Mouse (Mus musculus) spleen, adult 10 weeks (tissue): ENCODE data around the gene Ccs. TPM values are rescaled to one million over a fixed set of nuclear protein-coding genes. Genes with fewer than 3 reads are reported as not detected.

ENCODE experiments used
- polyA plus RNA-seq: library from polyadenylated mRNA; stranded (reverse); fragments of 350-450 nt; fragmentation: Illumina TruSeq; extraction: RNeasy Lipid Tissue Mini Kit (QIAGEN cat#74804); gene quantifications from one replicate; pipeline ENCODE4 v1.2.3, GENCODE M21; 2015; ENCODE audit warnings: low replicate concordance; ENCODE audit not compliant: insufficient read depth

Ccs gene
- polyA plus RNA-seq, result 16.5 TPM

DNA sequence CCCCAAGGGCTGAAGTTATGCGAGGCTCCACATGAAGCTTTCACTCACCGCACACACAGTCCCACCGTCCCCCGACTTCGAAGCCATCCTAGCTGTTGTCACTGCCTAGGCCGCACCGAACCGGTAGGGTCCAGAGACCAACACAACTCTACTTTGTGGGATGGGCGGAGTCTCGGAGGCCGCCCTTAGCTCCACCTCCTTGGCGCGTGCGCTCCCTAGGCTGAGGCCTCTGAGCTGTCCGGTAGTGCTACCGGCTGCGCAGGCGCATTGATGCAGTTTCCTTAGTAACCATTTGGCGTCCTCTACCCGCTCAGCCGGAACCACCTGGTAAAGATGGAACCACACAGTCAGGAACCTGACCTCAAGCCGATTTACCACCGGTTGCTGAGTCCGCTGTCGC, at the start of gene Ccs, which contains the start of gene Ccdc87:
Gene Ccs, minus strand, starts transcription at position 184 of the 400 bp plus-strand sequence.
Gene Ccdc87, plus strand, starts transcription at position 218 of the 400 bp plus-strand sequence.

DNA sequence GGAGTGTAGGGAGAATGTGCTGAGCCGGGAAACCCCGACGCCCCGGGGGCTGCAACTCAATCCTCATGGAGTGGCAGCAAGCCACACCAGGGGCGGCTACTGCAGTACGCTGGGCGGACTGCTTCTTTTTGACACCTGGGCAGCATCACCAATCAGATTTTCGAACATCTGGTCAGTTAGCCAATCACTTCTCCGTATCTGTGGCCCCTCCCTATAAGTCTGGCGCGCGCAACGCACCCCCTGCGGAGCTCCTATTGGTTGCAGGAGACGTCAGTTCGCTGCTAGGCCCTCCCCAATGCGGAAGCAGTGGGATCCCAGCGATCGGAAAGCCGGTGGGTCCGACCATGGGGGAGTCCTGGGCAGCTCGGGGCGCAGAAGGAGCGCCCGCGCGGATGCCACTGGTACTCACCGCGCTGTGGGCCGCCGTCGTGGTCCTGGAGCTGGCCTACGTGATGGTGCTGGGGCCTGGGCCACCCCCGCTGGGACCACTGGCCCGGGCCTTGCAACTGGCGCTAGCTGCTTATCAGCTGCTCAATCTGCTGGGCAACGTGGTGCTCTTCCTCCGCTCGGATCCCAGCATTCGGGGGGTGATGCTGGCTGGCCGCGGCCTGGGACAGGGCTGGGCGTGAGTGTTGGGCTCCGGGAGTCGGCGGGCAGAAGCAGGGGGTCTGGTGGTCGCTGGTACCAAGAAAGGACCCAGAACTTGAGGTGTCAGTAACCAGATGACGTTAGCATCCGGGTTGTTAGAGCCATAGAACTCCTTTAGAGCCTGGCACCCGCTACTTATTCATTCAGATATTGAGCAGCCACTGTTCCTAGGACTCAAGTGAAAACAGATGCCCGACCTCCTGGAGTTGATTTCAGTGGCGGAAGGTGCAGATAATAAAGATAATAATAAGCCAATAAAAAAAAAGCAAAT, 39.5 kb upstream of the Ccs start, which contains the start of gene Zdhhc24:
Gene Zdhhc24, plus strand, starts transcription at position 264 of the 919 bp plus-strand sequence.

DNA sequence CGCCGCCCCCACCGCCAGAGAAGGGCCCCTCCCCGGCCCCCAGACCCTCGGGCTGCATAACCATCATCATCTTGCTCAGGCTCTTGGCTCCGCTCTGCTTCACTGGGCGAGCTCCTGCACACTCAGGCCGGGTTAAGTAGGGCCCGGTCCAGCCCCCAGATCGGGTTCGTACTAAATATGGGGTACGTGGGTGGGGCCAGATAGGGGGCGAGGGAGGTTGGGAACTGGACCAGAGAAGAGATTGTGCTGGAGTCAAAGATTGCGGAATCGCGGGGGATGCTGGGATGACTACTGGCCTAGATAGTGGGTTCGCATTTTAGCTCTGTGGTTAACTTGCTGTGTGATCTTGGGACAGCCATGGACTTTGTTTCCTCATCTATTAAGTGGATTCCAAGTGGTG, 38.7 kb upstream of the Ccs start, which contains the start of gene Actn3:
Gene Actn3, minus strand, starts transcription at position 125 of the 400 bp plus-strand sequence.

DNA sequence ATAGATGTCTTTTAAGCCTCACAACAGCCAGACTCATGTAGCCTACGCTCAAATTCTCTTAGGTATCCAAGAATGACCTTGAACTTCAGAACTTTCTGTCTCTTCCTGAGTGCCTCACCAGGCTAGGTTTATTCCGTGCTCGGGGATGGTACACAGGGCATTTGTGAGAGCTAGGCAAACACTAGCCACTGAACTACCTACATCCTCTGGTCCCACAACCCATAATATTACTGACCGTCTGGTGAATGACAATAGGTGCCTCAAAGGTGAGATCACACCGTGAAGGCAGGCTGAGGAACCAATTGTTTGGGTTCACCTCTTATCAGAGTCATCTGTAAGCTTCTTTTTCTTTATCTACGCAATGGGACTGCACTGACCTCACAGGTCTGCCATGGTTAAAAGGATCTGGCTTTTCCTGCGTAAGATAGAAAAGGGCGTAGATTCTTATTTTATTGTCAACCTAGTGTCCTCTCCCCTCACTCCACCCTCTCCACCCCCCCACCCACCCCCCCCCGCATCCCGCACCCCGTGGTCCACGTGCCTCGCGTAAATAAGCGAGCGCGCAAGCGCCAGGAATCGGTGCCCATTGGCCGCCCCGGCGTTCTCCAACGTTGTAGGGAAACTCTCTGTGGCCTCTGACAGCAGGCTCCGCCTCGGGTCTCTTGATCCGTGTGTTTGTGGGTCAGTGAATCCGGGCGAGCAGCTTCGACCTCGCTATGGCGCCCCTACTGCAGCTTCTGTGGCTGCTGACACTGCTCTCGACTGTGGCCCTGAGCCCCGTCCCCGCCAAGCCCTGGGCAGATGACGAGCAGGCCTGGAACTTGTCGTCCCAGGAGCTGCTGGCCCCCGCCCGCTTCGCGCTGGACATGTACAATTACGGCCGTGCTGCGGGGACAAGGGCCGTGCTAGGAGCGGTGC, 15.7 kb upstream of the Ccs start, which contains the start of gene Ctsf:
Gene Ctsf, plus strand, starts transcription at position 579 of the 918 bp plus-strand sequence.

DNA sequence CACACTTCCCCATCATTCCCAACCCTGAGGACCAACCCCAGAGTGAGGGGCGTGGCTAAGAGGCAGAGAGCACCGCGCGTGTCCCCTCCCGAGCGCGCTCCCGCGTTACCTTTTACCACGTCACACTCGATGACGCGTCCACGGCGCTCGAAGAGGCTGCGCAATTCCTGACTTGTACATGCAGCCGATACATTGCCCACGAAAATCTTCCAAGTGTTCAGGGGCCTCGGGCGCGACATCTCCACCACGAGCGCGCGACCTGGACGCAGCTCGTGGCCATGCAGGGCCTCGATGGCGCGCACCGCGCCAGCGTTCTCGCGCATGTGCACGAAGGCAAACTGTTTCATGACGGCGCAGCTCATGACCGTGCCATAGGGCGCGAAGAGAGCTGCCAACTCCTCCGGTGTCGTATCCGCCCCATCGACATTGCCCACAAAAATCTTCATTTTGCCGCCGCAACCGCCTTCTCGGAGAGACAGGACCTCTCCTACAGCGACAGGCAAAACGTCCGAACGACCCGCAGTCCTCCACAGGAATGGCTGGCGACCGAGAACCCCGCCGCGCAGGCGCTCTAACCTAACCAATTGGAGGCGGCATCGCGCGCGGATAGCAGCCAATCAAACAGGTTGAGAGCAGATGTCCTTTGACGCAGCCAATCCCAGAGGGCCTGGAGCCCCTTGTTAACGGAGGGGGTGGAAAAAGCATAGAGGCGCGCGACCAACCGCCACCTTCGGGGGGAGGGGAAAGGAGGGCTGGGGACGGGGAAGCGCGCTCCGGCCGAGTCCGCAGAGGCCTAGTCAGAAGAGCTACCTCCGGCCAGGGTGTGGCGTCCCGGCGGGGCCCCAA, 27.8 kb downstream of the Ccs start, which contains the start of the genes Gm21992 and Rbm14:
Gene Gm21992, minus strand, starts transcription at position 550 of the 846 bp plus-strand sequence.
Gene Rbm14, minus strand, starts transcription at position 572 of the 846 bp plus-strand sequence.

DNA sequence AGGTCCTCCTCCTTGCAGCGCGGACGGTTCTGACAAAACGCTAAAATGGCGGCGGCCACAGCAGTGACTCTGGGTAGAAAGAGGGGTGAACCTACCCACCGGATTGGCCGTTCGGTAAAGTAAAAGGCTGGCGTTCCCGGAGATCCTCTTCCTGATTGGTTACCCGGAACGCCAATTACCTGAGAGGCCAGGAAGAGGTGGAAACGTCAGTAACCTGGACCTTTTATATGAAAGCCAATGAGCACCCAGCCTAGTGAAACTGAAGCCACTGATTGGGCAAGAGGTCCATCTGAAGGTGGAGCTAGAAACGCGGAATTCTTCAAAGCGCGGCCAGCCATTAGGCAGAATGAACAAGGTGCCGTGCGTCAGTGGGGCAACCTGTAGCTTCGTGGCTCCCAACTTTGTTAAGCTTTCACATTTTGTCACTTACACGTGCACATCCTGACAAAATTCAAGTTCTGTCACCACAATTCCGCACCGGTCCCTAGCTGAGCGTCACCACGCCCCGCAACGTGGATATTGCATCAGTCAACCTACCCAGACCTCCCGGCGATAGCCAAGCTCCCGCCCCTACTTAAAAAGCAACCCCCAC, 45.2 kb downstream of the Ccs start, which contains the start of gene Rbm4:
Gene Rbm4, minus strand, starts transcription at position 71 of the 592 bp plus-strand sequence.

Other genes starting within 250 kb of the Ccs start
- 0.07 TPM for gene Lrfn4, start 223.7 kb downstream of the Ccs start, polyA plus RNA-seq
- gene Rce1, start 213.7 kb downstream of the Ccs start, polyA plus RNA-seq, result 27.0 TPM
- not detected for gene Gm960, start 140.7 kb downstream of the Ccs start, polyA plus RNA-seq
- gene Sptbn2, start 128.2 kb downstream of the Ccs start, polyA plus RNA-seq, result 0.07 TPM
- gene Rbm4b, start 82.8 kb downstream of the Ccs start, polyA plus RNA-seq, result 22.5 TPM
- 37.4 TPM for gene Rbm4, start 45.4 kb downstream of the Ccs start, polyA plus RNA-seq
- 33.4 TPM for gene Gm21992, start 27.7 kb downstream of the Ccs start, polyA plus RNA-seq
- 20.5 TPM for gene Rbm14, start 27.7 kb downstream of the Ccs start, polyA plus RNA-seq
- gene Ccdc87, start within 50 bp of the Ccs start, polyA plus RNA-seq, result 0.07 TPM
- gene Ctsf, start 15.8 kb upstream of the Ccs start, polyA plus RNA-seq, result 10.2 TPM
- not detected for gene Actn3, start 38.6 kb upstream of the Ccs start, polyA plus RNA-seq
- 17.8 TPM for gene Zdhhc24, start 39.3 kb upstream of the Ccs start, polyA plus RNA-seq
- 1.2 TPM for gene Bbs1, start 67.3 kb upstream of the Ccs start, polyA plus RNA-seq
- gene Dpp3, start 89.0 kb upstream of the Ccs start, polyA plus RNA-seq, result 28.7 TPM
- gene Peli3, start 103.8 kb upstream of the Ccs start, polyA plus RNA-seq, result 0.64 TPM
- gene Mrpl11, start 122.8 kb upstream of the Ccs start, polyA plus RNA-seq, result 45.7 TPM
- gene Npas4, start 151.0 kb upstream of the Ccs start, polyA plus RNA-seq, result 0.28 TPM
- 1.3 TPM for gene Slc29a2, start 184.5 kb upstream of the Ccs start, polyA plus RNA-seq
- 10.3 TPM for gene B4gat1, start 199.5 kb upstream of the Ccs start, polyA plus RNA-seq
- 0.86 TPM for gene AC124502.3, start 199.6 kb upstream of the Ccs start, polyA plus RNA-seq
- gene Brms1, start 202.0 kb upstream of the Ccs start, polyA plus RNA-seq, result 22.9 TPM
- gene Rin1, start 211.1 kb upstream of the Ccs start, polyA plus RNA-seq, result 0.51 TPM
- 1.2 TPM for gene Cd248, start 228.7 kb upstream of the Ccs start, polyA plus RNA-seq
- gene Tmem151a, start 246.2 kb upstream of the Ccs start, polyA plus RNA-seq, result 0.29 TPM
- 19.3 TPM for gene Yif1a, start 249.2 kb upstream of the Ccs start, polyA plus RNA-seq